Mouse (Mus musculus): ENCODE data around the gene Ube2ql1.

Ube2ql1 gene

DNA sequence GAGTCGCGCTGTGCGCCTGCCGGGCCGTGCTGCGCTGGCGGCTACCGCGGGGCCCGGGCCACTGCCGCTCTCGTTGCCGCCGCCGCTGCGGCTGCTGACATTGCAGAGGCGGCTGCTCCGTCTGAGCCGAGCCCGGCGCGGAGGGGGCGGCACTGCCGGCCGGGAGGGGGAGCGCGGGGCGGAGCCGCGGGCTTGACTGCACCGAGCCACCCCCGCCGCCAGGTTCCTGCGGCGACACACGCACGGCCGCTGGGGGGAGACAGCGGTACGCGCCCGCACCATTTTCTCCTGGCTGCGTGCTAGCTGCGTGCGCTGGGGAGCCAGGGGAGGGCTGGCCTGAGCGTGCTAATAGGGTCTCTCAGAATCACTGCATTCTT lies at the start of gene Ube2ql1:
Ube2ql1 (minus strand) TSS at position 131 of the 377 bp plus-strand sequence.
- DNase-seq (ENCODE audit: extremely low spot score): peak; percentile 90

GRCm38 (mm10) chr13:69788704-69789103 lies 49.0 kb upstream of the Ube2ql1 start:
- DNase-seq (ENCODE audit: extremely low spot score): no peak

GRCm38 (mm10) chr13:69778221-69778620 lies 38.5 kb upstream of the Ube2ql1 start:
- DNase-seq (ENCODE audit: extremely low spot score): no peak

- no peak for DNase-seq (ENCODE audit: extremely low spot score)
Observed at GRCm38 (mm10) chr13:69772358-69772757, 32.7 kb upstream of the Ube2ql1 start.

- no peak for DNase-seq (ENCODE audit: extremely low spot score)
Observed at GRCm38 (mm10) chr13:69770538-69771456, 31.1 kb upstream of the Ube2ql1 start.

- no peak for DNase-seq (ENCODE audit: extremely low spot score)
Observed at GRCm38 (mm10) chr13:69768152-69768551, 28.5 kb upstream of the Ube2ql1 start.

- DNase-seq (ENCODE audit: extremely low spot score): no peak
Observed at GRCm38 (mm10) chr13:69764646-69765045, 25.0 kb upstream of the Ube2ql1 start.

DNA sequence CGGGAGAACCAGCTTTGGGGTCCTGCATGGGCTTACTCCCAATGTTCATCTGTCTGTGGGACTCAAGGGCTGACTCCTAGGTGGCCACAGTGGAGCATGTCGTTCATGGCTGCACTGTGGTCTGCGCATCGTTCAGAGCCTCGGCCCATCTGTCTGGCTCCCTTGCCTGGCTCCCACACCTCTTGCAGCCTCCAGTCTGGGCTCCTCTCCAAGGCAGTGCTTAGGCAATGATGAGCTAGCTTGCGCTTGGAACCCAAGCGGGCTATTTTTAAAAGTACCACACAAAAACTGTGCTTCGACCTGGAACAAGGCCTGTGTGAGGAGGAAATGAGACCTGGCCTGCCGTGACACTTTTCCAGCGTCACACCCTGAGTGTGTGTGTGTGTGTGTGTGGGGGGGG lies 21.7 kb upstream of the Ube2ql1 start:
- DNase-seq (ENCODE audit: extremely low spot score): no peak

GRCm38 (mm10) chr13:69758979-69759378 lies 19.3 kb upstream of the Ube2ql1 start:
- DNase-seq (ENCODE audit: extremely low spot score): no peak

GRCm38 (mm10) chr13:69752875-69753274 lies 13.2 kb upstream of the Ube2ql1 start:
- no peak for DNase-seq (ENCODE audit: extremely low spot score)

- DNase-seq (ENCODE audit: extremely low spot score): no peak
Observed at GRCm38 (mm10) chr13:69751510-69751909, 11.8 kb upstream of the Ube2ql1 start.

DNA sequence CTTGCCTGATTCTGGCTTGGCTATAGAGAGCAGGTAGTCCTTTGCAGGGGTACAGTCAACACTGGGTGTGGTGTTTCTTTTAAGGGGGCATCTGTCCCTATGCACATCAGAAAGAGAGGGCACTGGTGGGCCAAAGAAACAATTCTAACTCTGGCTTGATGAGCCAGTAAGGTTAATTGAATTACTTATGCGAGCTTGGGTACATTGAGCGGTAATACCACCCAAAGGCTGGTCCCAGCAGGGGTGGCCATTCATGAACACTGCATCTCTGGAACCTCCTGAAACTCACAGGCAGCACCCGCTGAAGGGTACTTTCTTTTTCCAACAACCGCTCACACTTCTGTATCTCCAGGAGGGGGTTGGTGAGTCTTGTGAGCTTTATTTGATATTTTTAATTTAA lies 9.1 kb upstream of the Ube2ql1 start:
- no peak for DNase-seq (ENCODE audit: extremely low spot score)

GRCm38 (mm10) chr13:69740331-69741285 lies 919 bp upstream of the Ube2ql1 start:
- peak; percentile 19 for DNase-seq (ENCODE audit: extremely low spot score)

GRCm38 (mm10) chr13:69739091-69739758 lies 464 bp downstream of the Ube2ql1 start:
- DNase-seq (ENCODE audit: extremely low spot score): no peak

DNA sequence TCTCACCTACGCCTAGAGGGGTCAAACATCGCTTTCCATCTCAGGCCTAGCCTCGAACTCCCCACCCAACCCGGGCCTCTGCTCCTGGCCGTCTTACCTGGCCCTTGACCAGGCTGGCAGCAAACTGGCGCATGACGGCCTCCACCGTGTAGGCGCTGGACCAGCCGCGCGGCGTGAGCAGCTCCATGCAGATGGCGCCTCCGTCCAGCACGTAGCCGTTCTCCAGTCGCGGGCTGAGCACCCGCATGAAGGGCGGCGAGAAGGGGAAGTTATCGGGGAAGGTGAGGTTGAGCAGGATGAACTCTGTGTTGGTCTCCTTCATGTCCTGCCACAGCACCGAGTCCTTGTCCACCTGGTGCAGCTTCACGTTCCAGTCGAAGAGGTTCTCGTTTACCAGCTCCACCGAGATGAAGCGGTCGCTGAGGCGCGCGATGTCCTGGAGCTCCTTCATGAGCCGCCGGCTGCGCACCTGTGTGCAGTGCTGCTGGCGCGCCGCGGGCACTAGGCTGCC lies 1.2 kb downstream of the Ube2ql1 start:
- peak; percentile 50 for DNase-seq (ENCODE audit: extremely low spot score)

- no peak for DNase-seq (ENCODE audit: extremely low spot score)
Observed at GRCm38 (mm10) chr13:69737444-69738185, 2.1 kb downstream of the Ube2ql1 start.

- no peak for DNase-seq (ENCODE audit: extremely low spot score)
Observed at GRCm38 (mm10) chr13:69732636-69733035, 7.1 kb downstream of the Ube2ql1 start.

GRCm38 (mm10) chr13:69725376-69725775 lies 14.3 kb downstream of the Ube2ql1 start:
- DNase-seq (ENCODE audit: extremely low spot score): no peak

- DNase-seq (ENCODE audit: extremely low spot score): no peak
Observed at GRCm38 (mm10) chr13:69721141-69721540, 18.5 kb downstream of the Ube2ql1 start.

DNA sequence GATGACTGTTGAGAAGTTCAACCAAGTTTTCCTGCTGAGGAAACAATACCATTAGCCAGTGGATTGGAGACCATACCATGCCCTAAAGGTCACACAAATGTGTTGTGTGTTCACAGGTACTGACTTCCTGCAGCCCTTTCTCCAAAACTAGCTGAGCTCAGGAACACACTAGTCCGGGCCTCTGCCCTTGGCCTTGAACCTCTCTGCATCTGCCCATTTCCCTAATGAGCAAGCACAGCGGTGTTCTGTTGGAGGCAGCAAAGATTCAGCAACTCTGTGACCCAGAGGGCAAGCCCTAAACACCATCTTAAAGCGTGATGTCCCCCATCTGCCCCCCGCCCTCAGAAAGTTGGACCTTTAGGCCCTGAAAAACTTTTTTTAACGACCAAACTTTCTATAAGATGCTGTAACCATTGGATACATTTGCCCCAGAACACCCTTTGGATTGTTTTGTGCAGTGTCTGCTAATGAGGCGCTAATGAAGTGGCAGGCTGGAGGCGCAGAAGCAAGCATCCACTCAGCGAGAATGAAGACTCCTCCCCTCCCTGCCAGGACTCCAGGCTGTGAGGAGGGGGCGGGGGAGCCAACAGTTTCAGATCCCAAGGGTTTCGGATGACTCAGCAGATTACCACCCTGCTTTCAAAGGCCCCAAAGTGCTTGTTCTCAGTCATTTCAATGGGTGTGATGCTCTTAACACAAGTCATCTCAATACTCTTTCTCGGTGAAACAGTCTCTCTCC lies 21.7 kb downstream of the Ube2ql1 start:
- peak; percentile 20 for DNase-seq (ENCODE audit: extremely low spot score)
